Mouse (Mus musculus) macrophage (primary cell): ENCODE results near the gene Vmn2r60. TPM values are rescaled to one million over a fixed set of nuclear protein-coding genes. Genes with fewer than 3 reads are reported as not detected.
"Not testable (repeated sequence)": the region's sequence is repeated elsewhere in the genome, so short reads cannot be mapped to it uniquely, and the experiment has no call there.

ENCODE experiments used
- H3K27ac ChIP-seq: fragments of 350-480 bp; formaldehyde crosslinking; 2 replicates; pipeline ENCODE4 v1.9.0; 2021
- H3K36me3 ChIP-seq: fragments of 350-480 bp; formaldehyde crosslinking; 2 replicates; pipeline ENCODE4 v1.9.0; 2021; ENCODE audit errors: inconsistent target
- H3K4me3 ChIP-seq: fragments of 350-480 bp; formaldehyde crosslinking; 2 replicates; pipeline ENCODE4 v1.9.0; 2021; ENCODE audit errors: inconsistent target
- H3K79me2 ChIP-seq: fragments of 350-480 bp; formaldehyde crosslinking; 2 replicates; pipeline ENCODE4 v1.9.0; 2021; ENCODE audit errors: inconsistent target
- WGBS: methylation state at CpG from one replicate; pipeline ENCODE4 v1.1.7; 2026; ENCODE audit warnings: inconsistent platforms; ENCODE audit not compliant: missing documents; 5-methylcytosine and 5-hydroxymethylcytosine counted together
- polyA plus RNA-seq: library from polyadenylated mRNA; stranded (reverse); fragments of 250-400 nt; gene quantifications from 3 replicates; pipeline ENCODE4 v1.2.4, GENCODE M21; 2018; ENCODE audit warnings: inconsistent platforms
- total RNA-seq, 78 experiments: library from RNA; depleted of rRNA; stranded (reverse); fragments of 250-400 nt; gene quantifications; 1 replicate in 9 of 78; 2 replicates in 24 of 78; 3 replicates in 43 of 78; 4 replicates in 2 of 78; pipeline ENCODE4 v1.2.4; 2018; ENCODE audit warnings: inconsistent platforms in 56 of 78

Vmn2r60 gene
- under 1 TPM in 4 of 26 experiments, not detected in 22; 0.03 to 0.07 (median 0.04) TPM for total RNA-seq (2018; cell fraction: chromatin; rRNA removed)
- not detected for total RNA-seq (2018; cell fraction: cytosol; rRNA removed)
- under 1 TPM in 1 of 26 experiments, not detected in 25; 0.05 TPM for total RNA-seq (2018; cell fraction: nucleus; rRNA removed)
- not detected in 3 replicates for polyA plus RNA-seq

DNA sequence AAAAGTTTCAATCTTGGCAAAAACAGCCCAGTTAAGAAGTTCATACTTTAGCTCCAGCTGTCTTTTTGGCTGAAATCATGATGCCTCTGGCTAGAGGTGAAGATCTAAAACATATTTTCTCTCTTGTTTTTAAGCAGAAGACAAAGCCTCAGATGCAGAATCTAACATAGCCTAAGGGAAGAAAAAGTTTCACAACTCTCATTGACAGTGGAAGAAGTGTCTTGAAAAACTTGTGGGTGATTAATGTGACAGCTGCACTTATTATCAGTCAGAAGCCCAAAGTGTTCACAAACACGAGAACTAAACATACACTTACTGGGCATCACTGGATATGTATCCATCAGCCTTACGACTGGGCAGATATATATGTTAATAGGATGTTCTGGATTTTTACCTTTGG lies at the start of gene Vmn2r60:
Vmn2r60 (plus strand) TSS at position 301 of the 400 bp plus-strand sequence.
- Histone ChIP-seq H3K79me2 (no peaks in the 10 kb centered on the region), H3K36me3 (no peaks in the 10 kb centered on the region), H3K27ac (no peak within 1 kb of the TSS), H3K4me3 (no peak within 1 kb of the TSS)
- WGBS: 76% methylated on average over 2 of the region's 2 CpGs

GRCm38 (mm10) chr7:42058923-42059322 lies 48.6 kb upstream of the Vmn2r60 start, which contains the start of gene Vmn2r59:
Vmn2r59 (minus strand) TSS chr7:42059023.
- Histone ChIP-seq H3K79me2 (no peaks in the 10 kb centered on the region), H3K4me3 (no peak within 1 kb of the TSS), H3K27ac (no peak within 1 kb of the TSS), H3K36me3 (no peaks in the 10 kb centered on the region)

DNA sequence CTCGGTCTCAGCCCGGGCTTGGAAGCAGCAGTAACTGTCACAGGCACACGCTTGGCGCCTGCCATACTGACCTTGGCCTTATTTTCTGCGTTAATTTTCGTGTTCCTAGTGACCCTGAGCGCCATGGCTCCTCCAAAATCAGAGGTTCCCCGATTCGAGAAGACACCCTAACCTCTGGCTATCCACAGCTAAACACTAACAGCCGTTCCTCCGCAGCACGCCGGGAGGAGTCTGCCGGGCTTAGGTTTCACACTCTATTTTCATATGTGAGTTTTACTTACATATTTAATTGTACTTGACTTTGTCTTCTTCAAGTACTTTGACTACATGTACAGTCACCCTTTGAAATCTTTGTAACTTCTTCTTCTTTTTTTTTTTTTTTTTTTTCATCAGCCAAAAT lies 509 bp upstream of the Vmn2r60 start:
- not testable (repeated sequence) for H3K79me2 ChIP-seq, H3K36me3 ChIP-seq, H3K4me3 ChIP-seq, H3K27ac ChIP-seq
- no CpG with 5 or more reads among the region's 14 CpGs for WGBS

Other genes starting within 250 kb of the Vmn2r60 start
- not detected in 3 replicates for gene Vmn2r58, start 235.1 kb upstream of the Vmn2r60 start, polyA plus RNA-seq
- not detected in 3 replicates for gene Vmn2r59, start 48.7 kb upstream of the Vmn2r60 start, polyA plus RNA-seq
- gene Vmn2r61, start 152.3 kb downstream of the Vmn2r60 start, polyA plus RNA-seq: not detected in 3 replicates